Mouse (Mus musculus): ENCODE data around the gene Nacad.
A peak's percentile ranks its signal among the peaks of the same experiment; 100 is the strongest.

Gene Nacad

DNA sequence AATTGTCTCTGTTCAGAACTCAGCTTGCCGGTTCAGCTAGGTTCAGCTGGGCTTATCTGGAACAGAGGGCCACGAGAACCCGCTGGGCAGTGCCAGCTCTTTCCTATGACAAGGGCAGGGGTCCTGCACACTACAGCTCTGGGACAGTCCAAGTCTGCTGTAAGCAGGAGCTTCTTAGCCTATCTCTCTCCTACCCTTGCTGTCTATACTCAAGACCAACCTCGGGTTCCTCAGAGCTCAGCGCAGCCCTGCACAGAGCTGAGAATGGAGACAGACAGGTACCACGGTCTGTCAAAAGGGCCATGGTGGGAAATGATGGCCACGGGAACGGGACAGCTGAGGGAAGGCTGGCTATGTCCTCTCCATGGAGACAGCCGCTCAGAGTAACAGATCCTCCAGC, 2.6 kb downstream of the Nacad start:
- no peak for DNase-seq

DNA sequence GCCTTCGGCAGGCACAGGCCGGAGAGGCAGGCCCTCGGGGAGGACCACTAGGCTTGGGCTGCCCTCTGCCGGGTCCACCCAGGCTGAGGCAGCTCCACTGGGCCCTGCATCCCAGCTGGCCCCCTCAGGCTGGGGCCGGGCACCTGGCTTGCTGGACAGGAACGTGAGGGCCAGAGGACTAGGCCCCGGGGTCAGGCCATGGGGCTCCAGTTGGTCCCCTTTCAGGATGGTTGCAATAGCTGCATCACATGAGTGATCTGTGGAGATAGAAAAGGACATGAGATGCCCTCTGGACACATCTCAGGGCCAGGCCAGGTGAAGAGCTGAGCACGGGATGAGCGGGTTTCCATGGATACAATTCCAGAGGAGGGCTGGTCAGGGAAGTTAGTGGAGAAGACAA, 3.2 kb downstream of the Nacad start:
- DNase-seq, result no peak

DNA sequence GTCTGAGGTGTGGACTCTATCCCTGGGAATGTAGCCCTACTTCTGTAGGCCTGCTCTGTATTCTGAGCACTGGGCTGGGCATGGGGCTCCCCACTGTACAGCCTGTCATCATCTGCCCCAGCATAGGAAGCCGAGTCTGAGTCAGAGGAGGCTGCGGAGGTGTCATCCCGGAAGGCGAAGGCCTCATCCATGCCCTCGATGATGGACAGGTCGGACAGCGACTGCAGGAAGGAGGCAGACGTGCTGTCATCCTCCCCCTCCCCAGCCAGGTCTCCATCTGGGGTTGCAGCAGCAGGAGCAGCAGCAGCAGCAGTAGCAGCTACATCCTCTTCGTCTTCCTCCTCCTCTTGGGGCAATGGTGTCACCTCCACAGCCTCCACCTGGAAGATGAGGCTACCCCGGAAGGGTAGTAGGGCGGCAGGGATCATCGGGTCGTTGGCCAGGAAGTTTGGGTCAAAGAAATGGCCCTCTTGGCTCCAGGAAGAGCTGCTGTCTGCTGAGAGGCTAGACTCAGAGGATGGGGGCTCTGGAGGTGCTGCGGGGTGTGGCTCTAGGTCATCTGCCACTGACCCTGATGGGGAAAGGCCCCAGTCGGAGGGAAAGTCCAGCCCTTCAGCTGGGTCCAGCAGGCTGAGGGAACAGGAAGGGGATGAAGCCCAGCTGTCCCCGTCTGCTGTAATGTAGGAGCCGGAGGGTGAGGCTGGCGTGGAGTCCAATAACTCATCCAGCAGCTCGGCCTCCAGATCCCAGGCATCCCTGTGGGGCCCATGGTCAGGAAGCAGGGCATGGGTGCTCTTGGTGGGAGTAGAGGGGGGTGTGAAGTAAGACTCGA, 4.0 kb downstream of the Nacad start:
- DNase-seq, result no peak

DNA sequence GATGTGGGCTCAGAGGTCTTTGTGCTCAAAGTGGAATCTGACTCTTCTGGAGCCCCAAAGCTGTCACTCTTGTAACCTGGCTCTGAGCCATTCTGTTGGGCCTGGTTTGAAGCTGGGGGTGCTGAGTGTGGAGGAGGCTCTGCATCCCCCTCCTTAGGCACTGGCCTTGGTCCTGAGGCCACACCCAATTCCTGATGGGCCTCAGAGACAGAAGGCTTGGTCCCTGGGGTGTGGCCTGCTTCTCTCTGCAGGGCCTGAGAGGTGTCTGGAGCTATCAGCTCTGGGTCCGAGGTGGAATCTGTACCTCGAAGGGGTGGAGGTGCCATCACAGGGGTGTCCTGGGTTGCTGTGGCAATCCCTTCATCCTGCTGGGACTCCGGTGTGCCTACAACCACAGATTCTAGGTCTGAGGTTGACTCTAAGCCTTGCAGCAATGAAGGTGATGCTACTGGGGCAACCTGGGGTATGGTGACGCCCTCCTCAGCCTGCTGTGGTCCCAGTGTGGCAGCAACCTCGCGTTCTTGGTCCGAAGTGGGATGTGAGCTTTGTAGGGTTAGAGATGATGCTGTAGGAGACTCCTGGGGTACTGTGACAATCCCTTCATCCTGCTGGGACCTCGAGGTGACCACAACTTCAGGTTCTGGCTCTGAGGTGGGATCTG, 5.4 kb downstream of the Nacad start:
- DNase-seq, result no peak

DNA sequence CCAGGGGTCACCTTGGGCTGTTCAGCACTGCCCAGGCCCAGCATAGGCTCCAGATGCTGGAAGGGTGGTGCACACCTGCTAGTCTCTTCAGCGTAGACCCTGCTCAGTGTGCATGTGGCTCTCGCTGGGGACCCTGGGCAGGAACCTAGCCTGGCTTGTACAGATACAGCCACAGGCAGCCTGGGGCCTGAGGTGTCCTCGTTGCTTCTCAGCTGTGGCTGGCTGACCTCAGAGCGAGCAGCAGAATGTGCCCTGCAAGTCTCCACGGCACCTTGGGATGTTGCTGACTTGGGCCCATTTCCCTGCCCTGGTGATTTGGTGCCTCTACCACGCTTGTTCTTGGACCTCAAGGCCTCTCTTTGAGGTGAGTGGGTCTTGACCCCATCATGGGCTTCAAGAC, 6.0 kb downstream of the Nacad start:
- peak; percentile 31 for DNase-seq

DNA sequence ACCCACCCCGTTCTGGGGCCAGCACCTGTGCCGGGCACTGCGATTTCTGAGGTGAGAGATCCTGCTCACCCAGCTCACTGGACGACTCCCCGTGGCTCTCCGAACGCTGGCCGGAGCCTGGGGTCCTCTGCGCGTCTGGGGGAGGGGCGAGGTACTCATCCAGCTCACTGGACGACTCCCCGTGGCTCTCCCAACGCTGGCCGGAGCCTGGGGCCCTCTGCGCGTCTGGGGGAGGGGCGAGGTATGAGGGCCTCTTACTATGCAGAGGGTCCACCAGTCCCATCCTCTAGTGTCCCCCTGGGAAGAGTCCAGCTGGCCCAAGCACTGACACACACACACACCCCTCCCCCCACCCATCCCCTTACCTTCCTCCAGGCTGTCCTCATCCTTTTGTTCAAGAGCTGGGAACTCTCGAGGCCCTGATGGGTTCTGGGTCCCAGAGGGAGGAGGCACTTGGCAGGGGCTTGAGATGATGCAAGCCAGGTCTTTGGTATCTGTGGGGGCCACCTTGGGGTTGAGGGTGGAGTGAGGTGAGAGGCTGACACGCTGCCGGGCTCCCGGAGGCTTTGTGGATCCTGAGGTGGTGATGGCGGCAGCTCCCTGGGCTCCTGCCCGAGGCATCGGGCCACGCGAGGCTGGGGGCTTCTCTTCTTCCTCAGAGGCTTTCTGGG, 6.7 kb downstream of the Nacad start:
- peak; percentile 50 for DNase-seq

DNA sequence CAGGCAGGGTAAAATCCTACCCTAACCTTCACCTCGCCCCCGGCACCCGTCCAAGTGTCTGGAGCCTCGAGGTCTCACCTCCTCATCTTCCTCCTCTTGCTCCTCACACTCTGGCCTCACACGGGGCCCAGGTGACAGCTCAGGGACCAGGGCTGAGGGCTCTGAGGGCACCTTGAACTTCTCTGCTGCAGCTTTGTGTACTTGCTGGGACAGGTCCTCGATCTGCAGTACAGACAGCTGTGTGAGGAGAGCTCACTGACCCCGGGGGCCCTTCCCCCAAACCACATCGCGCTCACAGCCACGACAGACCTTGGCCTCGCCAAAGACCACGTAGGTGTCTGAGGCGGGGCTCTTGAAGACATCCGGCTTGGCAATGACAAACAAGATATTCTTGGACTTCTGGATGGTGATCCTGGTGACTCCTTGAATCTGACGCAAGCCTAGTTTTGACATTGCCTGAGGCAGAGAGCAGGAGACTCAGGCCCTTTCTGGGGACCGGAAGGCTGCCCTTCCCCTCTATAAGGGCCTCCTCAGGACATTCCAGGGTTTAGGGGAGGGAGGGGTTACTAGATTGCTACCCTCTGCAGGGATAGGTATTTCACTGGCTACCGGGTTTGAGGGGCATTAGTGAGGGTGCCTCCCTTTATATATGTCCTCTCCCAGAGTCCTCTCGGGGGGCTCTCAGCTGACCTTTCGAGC, 7.5 kb downstream of the Nacad start:
- peak; percentile 30 for DNase-seq

DNA sequence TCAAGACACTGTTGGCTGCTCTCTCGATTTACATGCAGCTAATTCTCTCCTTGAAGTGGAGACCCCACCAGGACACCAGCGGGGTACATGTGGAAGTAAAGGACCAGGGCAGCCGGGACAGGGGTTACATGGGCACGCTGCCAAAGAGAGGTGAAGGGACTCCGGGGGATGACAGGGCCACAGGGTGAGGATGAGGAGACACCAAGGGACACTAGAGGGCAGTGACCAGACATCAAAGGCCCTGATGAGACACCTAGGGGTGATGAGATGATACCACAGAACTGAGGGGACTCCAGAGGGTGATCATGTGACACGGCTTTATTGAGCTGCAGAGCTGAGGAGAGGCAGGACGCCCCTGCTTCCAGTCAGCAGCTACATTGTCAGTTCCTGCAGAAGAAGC, 8.3 kb downstream of the Nacad start:
- DNase-seq, result peak; percentile 50

DNA sequence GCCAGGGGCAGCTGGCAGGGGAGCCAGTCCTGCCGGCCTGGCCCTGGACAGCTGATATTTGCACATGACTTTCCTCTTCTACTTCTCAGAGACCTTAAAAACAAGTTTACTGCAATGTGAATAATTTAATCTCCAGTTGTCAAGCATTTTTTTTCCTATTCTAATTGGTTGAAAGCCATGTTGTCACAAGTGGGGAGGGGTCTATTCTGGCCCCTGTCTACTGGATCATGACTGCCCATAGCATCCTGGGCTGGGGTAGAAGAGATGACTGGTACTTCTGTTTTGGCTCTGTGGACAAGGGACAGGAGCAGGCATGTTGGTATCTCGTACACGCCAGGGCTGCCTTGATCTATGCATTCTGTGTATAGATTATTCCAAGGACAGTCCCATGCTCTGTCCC, 9.2 kb downstream of the Nacad start:
- DNase-seq, result no peak

DNA sequence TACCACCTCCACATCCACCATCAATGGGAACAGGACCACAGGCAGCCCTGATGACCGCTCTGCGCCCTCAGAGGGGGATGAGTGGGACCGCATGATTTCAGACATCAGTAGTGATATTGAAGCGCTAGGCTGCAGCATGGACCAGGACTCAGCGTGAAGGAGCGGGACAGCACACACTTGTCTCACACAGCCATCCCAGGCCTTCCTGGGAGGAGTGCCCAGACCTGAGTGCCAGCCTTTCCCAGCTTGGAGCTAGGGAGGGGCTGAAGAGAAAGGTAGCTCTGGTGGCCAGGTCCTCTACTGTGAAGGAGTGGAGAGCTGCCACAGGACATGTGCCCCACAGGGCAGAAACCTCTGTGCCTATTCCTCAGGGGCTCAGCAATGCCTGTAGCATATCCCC, 9.6 kb downstream of the Nacad start:
- no peak for DNase-seq

DNA sequence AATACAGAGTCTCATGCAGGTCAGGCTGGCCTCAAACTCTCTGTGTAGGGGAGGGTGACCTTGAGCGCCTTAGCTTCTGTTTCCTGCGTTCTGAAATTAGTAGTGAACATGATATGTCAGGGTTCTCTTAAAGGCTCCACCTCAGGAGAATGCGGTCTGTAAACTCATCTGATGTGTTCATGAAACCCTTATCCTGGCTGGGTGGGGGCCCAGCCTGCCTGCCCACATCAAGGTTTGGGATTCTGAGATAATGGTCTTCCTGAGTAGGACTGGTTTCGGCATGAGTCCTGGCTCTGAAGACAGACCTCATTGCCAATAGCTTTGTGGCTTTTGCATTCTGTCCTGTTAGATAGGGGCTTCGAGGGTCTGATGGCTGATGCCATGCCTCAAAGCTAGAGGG, 10.5 kb downstream of the Nacad start:
- DNase-seq, result no peak

DNA sequence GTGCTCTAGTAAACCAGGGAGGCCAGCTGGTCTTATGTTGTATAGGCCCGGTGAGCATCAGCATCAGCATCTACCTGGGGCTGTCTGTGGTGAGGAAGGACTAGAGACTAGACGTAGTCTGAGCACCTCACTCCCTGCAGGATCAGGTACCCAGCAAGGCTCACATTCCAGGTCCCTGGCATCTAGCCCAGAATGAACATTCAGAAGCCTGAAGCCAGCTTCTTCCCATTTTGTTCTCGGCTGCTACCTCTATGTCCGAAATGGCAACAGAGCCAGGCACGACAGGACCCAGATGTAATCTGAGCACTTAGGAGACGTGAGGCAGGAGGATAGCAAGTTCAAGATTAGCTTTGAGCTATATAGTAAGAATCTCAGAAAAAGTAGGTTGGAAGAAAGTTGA, 11.0 kb downstream of the Nacad start:
- no peak for DNase-seq

DNA sequence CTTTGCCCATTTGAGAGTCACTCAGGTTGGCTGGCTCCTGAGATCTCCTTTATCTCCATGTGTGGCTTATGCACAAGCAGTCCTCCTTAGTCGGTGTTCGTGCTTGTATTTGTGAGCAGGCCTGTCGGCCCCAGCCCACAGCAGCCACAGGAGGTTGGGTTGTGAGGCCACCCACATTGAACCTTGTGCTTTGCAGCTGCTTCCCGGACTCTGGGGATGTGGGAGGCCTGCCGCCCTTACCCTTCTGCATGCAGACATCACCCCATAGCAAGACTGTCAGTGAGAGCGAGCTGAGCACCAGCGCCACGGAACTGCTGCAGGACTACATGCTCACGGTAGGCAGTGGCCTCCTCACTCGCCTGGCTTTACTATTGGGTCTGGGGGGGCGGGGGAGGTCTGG, 12.4 kb downstream of the Nacad start:
- DNase-seq, result no peak

DNA sequence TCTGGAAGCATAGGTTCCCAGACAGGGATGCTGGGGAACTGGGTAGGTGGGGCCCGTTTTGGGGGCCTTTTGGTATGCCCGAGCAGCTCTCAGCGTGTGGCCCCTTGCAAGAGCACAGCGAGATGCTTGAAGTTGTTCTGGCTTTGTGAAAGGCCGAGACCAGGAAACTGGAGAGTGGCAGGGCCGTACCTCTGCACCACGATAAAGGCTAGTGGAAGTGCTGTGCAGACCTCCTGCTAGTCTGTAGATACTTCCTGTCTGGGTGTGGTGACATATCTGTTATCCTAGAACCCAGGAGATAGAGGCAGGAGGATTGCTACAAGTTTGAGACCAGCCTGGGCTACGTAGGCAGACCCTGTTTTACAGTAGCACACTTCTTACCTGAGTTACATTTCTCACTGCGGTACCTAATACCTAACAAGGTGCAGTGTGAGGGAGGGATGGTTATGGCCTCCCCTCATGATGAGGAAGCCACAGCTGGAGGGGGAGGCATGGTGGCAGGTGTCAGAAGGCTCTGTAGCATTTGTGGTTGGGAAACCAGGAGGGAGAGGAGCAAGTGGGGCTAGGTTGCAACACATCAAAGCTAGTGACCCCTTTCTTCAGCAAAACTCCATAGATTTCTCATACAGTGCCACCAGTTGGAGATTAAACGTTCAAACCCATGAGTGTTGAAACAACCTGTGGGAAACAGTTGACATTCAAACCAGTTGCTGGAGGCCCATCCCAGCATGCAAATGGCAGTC, 14.7 kb downstream of the Nacad start:
- DNase-seq, result no peak

DNA sequence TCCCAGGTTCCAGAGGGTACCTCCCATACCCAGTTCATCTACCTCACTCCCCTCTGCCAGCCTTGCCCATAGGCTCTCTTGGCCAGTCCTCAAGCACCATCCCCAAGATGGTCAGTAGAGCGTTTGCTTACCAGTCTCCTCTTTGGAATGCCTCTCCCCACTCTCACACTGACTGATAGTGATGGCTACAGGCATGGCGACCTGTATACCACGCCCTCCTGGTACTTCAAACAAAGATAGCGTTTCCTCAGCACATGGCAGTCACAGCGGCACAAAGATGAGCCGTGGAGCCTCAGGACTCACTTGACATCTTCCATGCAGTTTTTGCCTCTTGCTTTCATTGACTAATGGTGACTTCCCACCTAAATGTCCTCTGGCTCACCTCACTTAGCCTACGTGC, 16.0 kb downstream of the Nacad start:
- no peak for DNase-seq

DNA sequence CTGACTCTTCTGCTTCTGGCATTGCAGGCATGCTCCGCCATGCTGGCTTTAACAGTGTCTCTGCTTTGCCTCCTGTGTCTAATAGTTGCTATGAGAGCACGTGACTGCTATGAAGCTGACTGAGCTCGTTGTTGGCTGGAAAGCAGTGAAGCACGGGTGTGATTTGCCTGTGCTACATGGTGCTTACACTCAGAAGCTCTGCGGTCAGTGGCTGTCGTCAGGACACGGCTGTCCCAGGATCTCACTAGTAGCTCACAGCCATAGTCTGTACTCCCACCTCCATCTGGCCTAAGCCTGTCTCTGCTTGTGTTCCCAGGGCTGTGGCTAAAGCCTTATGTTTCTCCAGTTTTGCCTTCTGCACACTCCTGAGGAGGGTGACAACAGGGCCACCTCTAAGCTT, 17.6 kb downstream of the Nacad start:
- no peak for DNase-seq

DNA sequence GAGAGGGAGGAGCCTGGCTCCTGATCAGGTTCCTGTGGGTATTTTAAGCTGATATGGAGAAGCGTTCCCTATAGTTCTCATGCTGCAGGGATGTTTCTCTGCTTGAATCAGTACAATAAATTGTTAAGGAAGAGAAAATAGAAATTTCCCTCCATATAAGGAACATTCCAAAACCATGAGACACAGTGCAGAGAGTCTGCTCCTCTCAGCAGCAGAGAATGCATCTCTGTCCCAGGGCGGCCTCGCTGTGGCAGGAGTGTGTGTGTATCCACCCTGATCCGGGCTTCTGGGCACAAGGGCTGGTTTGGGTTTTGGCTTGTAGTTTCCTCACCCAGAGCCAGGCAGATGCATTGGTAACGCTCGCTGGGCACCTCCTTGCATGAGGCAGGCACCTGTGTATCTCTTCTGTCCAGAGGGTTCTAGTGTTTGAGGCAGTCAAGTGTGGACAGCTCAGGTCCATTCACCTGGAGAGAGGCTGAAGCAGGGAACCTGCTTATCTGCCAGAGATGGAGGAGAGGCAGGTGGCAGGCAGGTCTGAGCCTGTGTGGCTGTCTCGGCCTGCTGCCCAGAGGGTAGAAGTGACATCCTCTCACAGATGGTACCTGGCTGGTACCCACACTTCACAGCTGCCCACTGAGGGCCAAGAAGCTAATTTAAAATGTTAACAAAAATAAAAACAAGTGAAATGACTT, 18.5 kb downstream of the Nacad start:
- DNase-seq, result no peak

DNA sequence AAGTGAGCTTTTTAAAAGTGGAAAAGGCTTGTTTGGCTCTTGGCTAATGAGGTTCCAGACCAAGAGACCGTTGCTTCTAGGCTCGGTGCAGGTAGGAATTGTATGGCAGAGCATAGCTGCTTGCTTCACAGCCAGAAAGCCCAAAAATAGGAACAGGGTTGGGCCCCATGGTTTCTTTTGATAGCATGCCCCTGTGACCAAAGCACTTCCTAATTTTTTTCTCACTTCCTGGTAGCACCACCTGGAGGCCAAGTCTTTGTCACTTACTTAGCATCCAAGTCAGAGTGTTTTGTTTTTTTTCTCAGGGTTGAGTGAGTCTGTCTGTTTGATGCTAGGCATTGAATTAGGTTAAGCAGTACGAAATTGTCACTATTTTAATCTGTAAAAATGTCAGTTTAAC, 19.2 kb downstream of the Nacad start:
- DNase-seq, result no peak

DNA sequence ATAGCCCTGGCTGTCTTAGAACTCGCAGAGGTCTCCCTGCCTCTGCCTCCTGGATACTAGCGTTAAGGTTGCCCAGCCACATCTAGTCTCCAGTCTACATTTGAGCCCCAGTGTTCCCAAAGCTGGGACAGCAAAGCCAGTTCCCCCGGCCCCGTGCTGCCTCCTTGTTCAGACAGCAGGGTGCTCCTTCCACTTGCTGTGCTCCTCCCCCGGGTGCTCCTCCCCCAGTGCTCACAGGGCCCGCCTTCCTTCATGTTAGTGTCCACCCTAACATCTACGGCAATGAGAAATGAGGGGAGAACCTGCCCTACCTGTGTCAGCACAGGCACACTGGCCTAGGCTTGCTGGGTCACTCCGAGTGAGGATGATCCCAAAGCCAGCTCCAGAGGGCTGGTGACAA, 20.1 kb downstream of the Nacad start:
- DNase-seq, result no peak

DNA sequence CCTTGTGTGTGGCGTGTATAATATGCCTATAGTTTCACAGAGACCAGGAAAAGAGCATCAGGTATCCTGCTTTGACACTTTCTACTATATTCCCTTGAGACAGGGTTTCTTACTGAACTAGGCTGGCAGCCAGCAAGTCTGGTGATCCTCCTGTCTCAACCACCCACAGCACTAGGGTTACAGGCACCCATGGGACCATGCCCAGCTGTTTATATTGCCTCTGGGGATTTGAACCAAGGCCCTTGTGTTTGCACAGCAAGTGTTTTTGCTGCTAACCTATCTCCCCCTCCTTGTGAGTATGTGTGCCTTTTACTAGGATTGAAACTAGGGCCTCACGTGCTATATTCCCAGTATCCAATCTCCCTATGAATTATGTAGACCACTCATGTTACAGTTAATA, 24.3 kb downstream of the Nacad start:
- DNase-seq, result no peak

DNA sequence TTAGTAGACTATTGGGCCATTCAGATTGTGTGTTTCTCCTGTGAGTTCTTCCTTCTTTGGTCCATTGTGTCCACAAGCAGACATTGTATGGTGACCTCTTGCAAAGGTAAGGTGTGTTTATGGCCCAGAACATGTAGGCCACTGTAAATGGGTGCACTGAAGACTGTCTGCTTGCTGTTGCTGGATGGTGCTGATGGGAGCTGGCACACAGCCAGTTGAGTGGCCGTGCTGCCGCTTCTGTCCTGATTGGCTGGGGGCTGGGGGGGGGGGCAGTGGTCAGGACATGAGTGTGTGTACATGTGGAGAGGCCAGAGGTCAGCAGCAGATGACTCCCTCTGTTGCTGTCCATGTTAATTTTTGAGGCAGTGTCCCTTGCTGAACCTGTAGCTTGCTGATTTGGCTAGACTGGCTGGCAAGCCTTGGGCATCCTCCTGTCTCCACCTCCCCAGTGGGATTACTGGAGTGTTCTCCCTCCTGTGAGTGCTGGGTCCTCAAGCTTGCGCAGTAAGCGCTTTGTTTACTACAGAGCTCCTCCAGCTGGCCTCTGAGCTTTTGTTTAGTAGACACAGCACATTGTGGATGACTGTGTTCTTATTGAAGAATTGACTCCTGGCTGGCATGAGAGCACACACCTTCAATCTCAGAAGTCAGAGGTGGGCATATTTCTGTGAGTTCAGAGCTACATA, 25.6 kb downstream of the Nacad start:
- DNase-seq, result no peak

DNA sequence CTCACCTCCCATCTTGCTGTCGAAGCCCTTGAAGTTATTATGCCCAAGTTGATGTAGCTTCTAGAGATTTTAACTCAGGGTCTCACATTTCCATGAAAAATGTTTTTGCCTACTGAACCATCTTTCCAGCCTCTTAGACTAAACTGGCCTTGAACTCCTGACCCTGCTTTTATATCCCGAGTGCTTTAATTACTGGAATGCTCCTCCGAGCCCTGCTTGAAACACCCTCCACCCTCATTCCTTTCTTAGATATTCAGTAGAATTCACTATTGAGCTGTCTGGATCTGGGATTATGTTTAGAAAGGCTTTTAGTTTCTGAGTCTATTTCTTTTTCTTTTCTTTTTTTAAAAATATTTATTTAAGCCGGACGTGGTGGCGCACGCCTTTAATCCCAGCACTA, 26.5 kb downstream of the Nacad start:
- no peak for DNase-seq

All from right cerebral cortex, postnatal 4 days (tissue).